Mouse (Mus musculus) liver, embryonic 16.5 days (tissue): ENCODE data around the gene Eif2ak1. TPM values are rescaled to one million over a fixed set of nuclear protein-coding genes. Genes with fewer than 3 reads are reported as not detected.
A peak's percentile ranks its signal among the peaks of the same experiment; 100 is the strongest.

Experiments used
- ATAC-seq: fragments of 200-750 bp; cut with Nextera tagmentation; 2 replicates; pipeline ENCODE4 v1.8.0; 2017; ENCODE audit warnings: low read depth, mild to moderate bottlenecking, moderate number of reproducible peaks, moderate library complexity
- H3K27ac ChIP-seq: fragments of 300-500 bp; sonication (generic); 2 replicates; pipeline ENCODE4 v1.5.1; 2014; ENCODE audit warnings: mild to moderate bottlenecking, low read length
- H3K27me3 ChIP-seq: fragments of 300-500 bp; sonication (generic); 2 replicates; pipeline ENCODE4 v1.6.1; 2014; ENCODE audit warnings: low read depth, low read length, mixed read lengths; ENCODE audit not compliant: control insufficient read depth, insufficient read depth
- H3K36me3 ChIP-seq: fragments of 300-500 bp; sonication (generic); 2 replicates; pipeline ENCODE4 v1.6.1; 2014; ENCODE audit warnings: mild to moderate bottlenecking; ENCODE audit not compliant: control insufficient read depth, insufficient read depth
- H3K4me1 ChIP-seq: fragments of 300-500 bp; sonication (generic); 2 replicates; pipeline ENCODE4 v1.6.1; 2014; ENCODE audit warnings: low read depth, low read length, mixed read lengths; ENCODE audit not compliant: control insufficient read depth
- H3K4me2 ChIP-seq: fragments of 300-500 bp; sonication (generic); 2 replicates; pipeline ENCODE4 v1.6.1; 2014; ENCODE audit warnings: low read depth, low read length, mixed read lengths
- H3K4me3 ChIP-seq: fragments of 300-500 bp; sonication (generic); 2 replicates; pipeline ENCODE4 v1.5.1; 2014; ENCODE audit warnings: low read depth, mild to moderate bottlenecking, low read length
- H3K9ac ChIP-seq: fragments of 300-500 bp; sonication (generic); 2 replicates; pipeline ENCODE4 v1.6.1; 2014; ENCODE audit warnings: low read depth, low read length
- H3K9me3 ChIP-seq: fragments of 300-500 bp; sonication (generic); replicated peaks from 2 replicates; pipeline ENCODE4 v1.6.1; 2016; ENCODE audit warnings: low read length; ENCODE audit not compliant: control insufficient read depth
- WGBS: fragments of 180-500 bp; shearing (Covaris S2); extraction: QIAGEN DNeasy Blood & Tissue Kit; methylation state at CpG from one replicate; pipeline ENCODE4 v1.1.7; 2014; ENCODE audit not compliant: insufficient replicate concordance; 5-methylcytosine and 5-hydroxymethylcytosine counted together
- polyA plus RNA-seq: library from polyadenylated mRNA; unstranded; fragments of >200 nt; fragmentation: Nextera tagmentation; extraction: Ambion mirVana; gene quantifications from 2 replicates; pipeline ENCODE4 v1.2.1, GENCODE M21; 2015

Gene Eif2ak1
- polyA plus RNA-seq, 1 experiment from 2014 or later: 119 TPM

GRCm38 (mm10) chr5:143916221-143916620, 98.6 kb downstream of the Eif2ak1 start:
- H3K4me2 ChIP-seq: no peak overlapping the region
- H3K36me3 ChIP-seq: peaks cover 39% of the 10 kb centered on the region
- no peak for ATAC-seq
- H3K9me3 ChIP-seq: no peaks in the 10 kb centered on the region
- H3K4me1 ChIP-seq: peaks cover 1% of the 10 kb centered on the region; the same call in 1 of the 2 replicates
- no peak overlapping the region for H3K4me3 ChIP-seq
- H3K27me3 ChIP-seq: no peaks in the 10 kb centered on the region
- H3K27ac ChIP-seq: no peak overlapping the region
- H3K9ac ChIP-seq: no peak overlapping the region
- WGBS: 88% methylated on average over 9 of the region's 9 CpGs

- WGBS: 55% methylated on average over 5 of the region's 5 CpGs
- Histone ChIP-seq H3K27ac (no peak overlapping the region), H3K4me1 (no peaks in the 10 kb centered on the region), H3K4me3 (no peak overlapping the region), H3K27me3 (no peaks in the 10 kb centered on the region), H3K4me2 (no peak overlapping the region), H3K36me3 (peaks cover 43% of the 10 kb centered on the region), H3K9ac (no peak overlapping the region), H3K9me3 (no peaks in the 10 kb centered on the region)
- ATAC-seq: no peak
Measured at GRCm38 (mm10) chr5:143917418-143917817, 99.8 kb downstream of the Eif2ak1 start.

- Histone ChIP-seq H3K36me3 (peaks cover 46% of the 10 kb centered on the region), H3K4me3 (no peak overlapping the region), H3K27ac (no peak overlapping the region), H3K27me3 (no peaks in the 10 kb centered on the region), H3K4me2 (no peak overlapping the region), H3K4me1 (no peaks in the 10 kb centered on the region), H3K9me3 (no peaks in the 10 kb centered on the region), H3K9ac (no peak overlapping the region)
- 89% methylated on average over 3 of the region's 3 CpGs for WGBS
- ATAC-seq: no peak
Measured at GRCm38 (mm10) chr5:143918120-143918519, 100.5 kb downstream of the Eif2ak1 start.

GRCm38 (mm10) chr5:143924781-143925452, 107.3 kb downstream of the Eif2ak1 start:
- Histone ChIP-seq H3K27me3 (no peaks in the 10 kb centered on the region), H3K4me3 (no peak overlapping the region), H3K9ac (peak overlapping the region; percentile 8; the same call in 1 of the 2 replicates), H3K9me3 (no peaks in the 10 kb centered on the region), H3K27ac (peak overlapping the region; percentile 85), H3K36me3 (peaks cover 34% of the 10 kb centered on the region), H3K4me2 (peak overlapping the region; percentile 51), H3K4me1 (peaks cover 19% of the 10 kb centered on the region)
- 46% methylated on average over 6 of the region's 6 CpGs for WGBS
- ATAC-seq: peak; percentile 100

- 89% methylated on average over 8 of the region's 8 CpGs for WGBS
- Histone ChIP-seq H3K36me3 (peaks cover 34% of the 10 kb centered on the region), H3K27ac (no peak within 1 kb of the TSS)
Measured at GRCm38 (mm10) chr5:143927875-143928274, 110.3 kb downstream of the Eif2ak1 start, which contains the start of gene Gm42421. Gene Gm42421 (plus strand): TSS chr5:143928175.

GRCm38 (mm10) chr5:143929291-143929690, 111.7 kb downstream of the Eif2ak1 start:
- 90% methylated on average over 4 of the region's 4 CpGs for WGBS
- Histone ChIP-seq H3K27ac (no peak overlapping the region), H3K27me3 (no peaks in the 10 kb centered on the region), H3K9me3 (no peaks in the 10 kb centered on the region), H3K9ac (no peak overlapping the region), H3K4me2 (no peak overlapping the region), H3K36me3 (peaks cover 28% of the 10 kb centered on the region), H3K4me3 (no peak overlapping the region), H3K4me1 (peaks cover 14% of the 10 kb centered on the region)
- no peak for ATAC-seq

More at GRCm38 (mm10) chr5:143927875-143928274, 110.3 kb downstream of the Eif2ak1 start, which contains the start of gene Gm42421:
- H3K4me1 ChIP-seq: peaks cover 19% of the 10 kb centered on the region
- H3K9me3 ChIP-seq: no peaks in the 10 kb centered on the region
- no peak for ATAC-seq
- H3K4me3 ChIP-seq: no peak within 1 kb of the TSS
- no peaks in the 10 kb centered on the region for H3K27me3 ChIP-seq
- H3K4me2 ChIP-seq: no peak within 1 kb of the TSS
- H3K9ac ChIP-seq: no peak within 1 kb of the TSS

- peaks cover under 1% of the 10 kb centered on the region; the same call in 1 of the 2 replicates for H3K4me1 ChIP-seq
- no peak overlapping the region for H3K4me3 ChIP-seq
- peaks cover 28% of the 10 kb centered on the region for H3K36me3 ChIP-seq
- no peak for ATAC-seq
- H3K4me2 ChIP-seq: no peak overlapping the region
- H3K27ac ChIP-seq: no peak overlapping the region
- no peaks in the 10 kb centered on the region for H3K27me3 ChIP-seq
- WGBS: 87% methylated on average over 12 of the region's 12 CpGs
- H3K9ac ChIP-seq: no peak overlapping the region
- H3K9me3 ChIP-seq: no peaks in the 10 kb centered on the region
Measured at GRCm38 (mm10) chr5:143930656-143931055, 113.1 kb downstream of the Eif2ak1 start.

- ATAC-seq: no peak
- no peaks in the 10 kb centered on the region for H3K27me3 ChIP-seq
- H3K36me3 ChIP-seq: peaks cover 26% of the 10 kb centered on the region
- no peak overlapping the region for H3K4me2 ChIP-seq
- H3K9me3 ChIP-seq: no peaks in the 10 kb centered on the region
- H3K4me1 ChIP-seq: peaks cover under 1% of the 10 kb centered on the region; the same call in 1 of the 2 replicates
- WGBS: 74% methylated on average over 6 of the region's 6 CpGs
- no peak overlapping the region for H3K4me3 ChIP-seq
- no peak overlapping the region for H3K9ac ChIP-seq
- H3K27ac ChIP-seq: no peak overlapping the region
Measured at GRCm38 (mm10) chr5:143931863-143932580, 114.4 kb downstream of the Eif2ak1 start.

- ATAC-seq: no peak
- H3K4me2 ChIP-seq: no peak within 1 kb of the TSS
- H3K9me3 ChIP-seq: no peaks in the 10 kb centered on the region
- H3K4me3 ChIP-seq: no peak within 1 kb of the TSS
- no peaks in the 10 kb centered on the region for H3K27me3 ChIP-seq
- no peak within 1 kb of the TSS for H3K9ac ChIP-seq
- H3K4me1 ChIP-seq: peaks cover 2% of the 10 kb centered on the region; the same call in 1 of the 2 replicates
- 47% methylated on average over 8 of the region's 8 CpGs for WGBS
- peaks cover 26% of the 10 kb centered on the region for H3K36me3 ChIP-seq
- H3K27ac ChIP-seq: no peak within 1 kb of the TSS
Measured at GRCm38 (mm10) chr5:143932831-143933230, 115.2 kb downstream of the Eif2ak1 start, which contains the start of gene Rsph10b. Gene Rsph10b (plus strand): TSS chr5:143933035.
